Mouse (Mus musculus) spleen, adult 2 months (tissue): ENCODE measurements around the gene Jup.

Source experiments
- CTCF ChIP-seq: fragments of 200-500 bp; IDR thresholded peaks from 2 replicates; pipeline ENCODE4 v1.5.1; 2011; ENCODE audit warnings: mild to moderate bottlenecking, inconsistent platforms; ENCODE audit not compliant: insufficient read depth, insufficient read length, insufficient replicate concordance; ENCODE audit errors: extremely low read depth
- POLR2A ChIP-seq: fragments of 200-500 bp; IDR thresholded peaks from 2 replicates; pipeline ENCODE4 v1.6.1; 2011; ENCODE audit warnings: low read depth, low read length, inconsistent platforms

DNA sequence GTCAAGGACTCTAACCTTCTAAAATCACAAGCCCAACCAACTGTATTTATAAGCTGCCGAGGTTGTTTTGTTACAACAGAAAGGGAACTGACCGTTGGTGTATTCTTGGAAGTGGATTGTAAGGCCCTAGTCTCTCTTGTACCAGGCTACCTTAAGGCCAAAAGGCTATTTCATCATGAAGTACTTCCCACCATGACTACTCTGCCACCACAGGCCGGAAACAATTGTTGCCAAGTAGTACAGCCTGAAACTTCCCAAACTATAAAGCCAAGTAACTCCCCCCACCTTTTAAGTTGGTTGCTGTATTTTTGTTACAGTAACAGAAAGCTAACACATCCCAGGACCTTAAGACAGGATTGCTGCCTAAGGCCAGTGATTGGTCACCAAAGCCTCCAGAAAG is 29.3 kb upstream of the Jup start:
- no peak for TF ChIP-seq CTCF
- no peak for TF ChIP-seq POLR2A
